ENCODE assay signal across 27 mouse cellular contexts in the genomic region with DNA sequence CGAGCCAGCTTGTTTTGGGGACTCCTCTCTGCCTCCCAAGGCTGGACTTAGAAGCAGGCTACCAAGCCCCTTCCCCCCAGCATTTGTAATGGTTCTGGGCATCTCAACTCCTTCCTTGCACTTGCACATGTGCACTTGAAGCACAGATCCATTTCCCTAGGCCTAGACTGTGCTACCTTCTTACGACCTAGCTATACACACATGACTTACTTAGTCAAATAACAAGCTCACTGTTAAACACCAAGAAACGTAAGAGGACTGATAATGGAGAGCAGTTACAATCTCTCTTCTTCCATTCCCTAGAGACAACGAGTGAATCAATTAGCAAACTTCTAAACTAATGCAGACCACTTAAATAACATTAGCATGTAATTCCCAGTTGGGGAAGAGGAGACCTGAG.
"Had no signal": no experiment of that assay in that cellular context is flagged by ENCODE, and none has a peak within 500 bp of the region (broad histone marks: within the 10 kb centered on the region; RNA-seq: fewer than 3 reads in every experiment).

No protein-coding gene starts in this region.

- H3K9ac ChIP-seq: limb, embryonic 13.5 days; liver, embryonic 12.5 days; liver, embryonic 15.5 days; lung, embryonic 15.5 days; midbrain, embryonic 13.5 days had no signal

- ATAC-seq: liver, embryonic 12.5 days; midbrain, embryonic 13.5 days; midbrain, embryonic 16.5 days had no signal

- DNase-seq: kidney, adult 18-20 months; kidney, adult 9 months; kidney, postnatal 14 days; kidney, postnatal 4 days; layer of hippocampus, adult 9-11 months; left cerebral cortex, postnatal 4 days; liver; lung, adult 18-20 months; lung, postnatal 10 days; lung, postnatal 36 days; right cerebral cortex, adult 18-20 months; right cerebral cortex, postnatal 14 days; right cerebral cortex, postnatal 4 days; thymus, adult 2 months; thymus, postnatal 14 days; thymus, postnatal 4 days had no signal

- H3K4me2 ChIP-seq: limb, embryonic 13.5 days; liver, embryonic 12.5 days; liver, embryonic 15.5 days; lung, embryonic 15.5 days; midbrain, embryonic 13.5 days had no signal

- H3K4me1 ChIP-seq: liver, embryonic 15.5 days; lung, embryonic 15.5 days had no signal

- H3K27me3 ChIP-seq: liver, embryonic 12.5 days; liver, embryonic 15.5 days; lung, embryonic 15.5 days; megakaryocyte, embryonic 14.5 days; midbrain, embryonic 13.5 days had no signal

- H3K27ac ChIP-seq: left cerebral cortex, adult 2 months; limb, embryonic 13.5 days; liver, embryonic 12.5 days; liver, embryonic 15.5 days; lung, embryonic 15.5 days; midbrain, embryonic 10.5 days; midbrain, embryonic 13.5 days; stomach, postnatal 0 days had no signal

- H3K9me3 ChIP-seq: limb, embryonic 13.5 days; liver, embryonic 12.5 days; liver, embryonic 15.5 days; lung, embryonic 15.5 days; megakaryocyte, embryonic 14.5 days; midbrain, embryonic 10.5 days; midbrain, embryonic 13.5 days had no signal

- H3K36me3 ChIP-seq: limb, embryonic 13.5 days; liver, embryonic 12.5 days; liver, embryonic 15.5 days; lung, embryonic 15.5 days; midbrain, embryonic 10.5 days; midbrain, embryonic 13.5 days had no signal

- H3K4me3 ChIP-seq: left cerebral cortex, adult 2 months; limb, embryonic 13.5 days; liver, embryonic 12.5 days; liver, embryonic 15.5 days; lung, embryonic 15.5 days; megakaryocyte, embryonic 14.5 days; midbrain, embryonic 10.5 days; midbrain, embryonic 13.5 days; myocyte had no signal
